Mouse (Mus musculus) myocyte (in vitro differentiated cells): ENCODE data around the gene Pitpnb.

ENCODE experiments used
- CEBPB ChIP-seq: IDR thresholded peaks from 2 replicates; pipeline ENCODE4 v1.6.1; 2011; ENCODE audit warnings: mild to moderate bottlenecking, moderate library complexity; ENCODE audit not compliant: poor library complexity, insufficient read depth, severe bottlenecking
- E2F4 ChIP-seq: IDR thresholded peaks from one replicate; pipeline ENCODE4 v1.6.1; 2011; ENCODE audit warnings: mild to moderate bottlenecking, control low read depth, moderate library complexity; ENCODE audit not compliant: insufficient read depth
- MYOD1 ChIP-seq, 3 experiments: IDR thresholded peaks; one replicate each; pipeline ENCODE4 v1.6.1; 2011; ENCODE audit warnings: control low read depth in 2 of 3, low read depth in 2 of 3, mild to moderate bottlenecking in 2 of 3, moderate library complexity in 1 of 3; ENCODE audit not compliant: insufficient read length in 2 of 3, control insufficient read depth in 1 of 3
- POLR2A ChIP-seq: IDR thresholded peaks from one replicate; pipeline ENCODE4 v1.6.1; 2011; ENCODE audit warnings: low read depth, mild to moderate bottlenecking, control low read depth, moderate library complexity; ENCODE audit not compliant: insufficient read length
- POLR2AphosphoS2 ChIP-seq: IDR thresholded peaks from one replicate; pipeline ENCODE4 v1.6.1; 2011; ENCODE audit warnings: low read depth, control low read depth; ENCODE audit not compliant: insufficient read length
- SRF ChIP-seq: IDR thresholded peaks from one replicate; pipeline ENCODE4 v1.6.1; 2011; ENCODE audit warnings: low read depth; ENCODE audit not compliant: control insufficient read depth, insufficient read length
- TCF12 ChIP-seq: IDR thresholded peaks from one replicate; pipeline ENCODE4 v1.6.1; 2011; ENCODE audit warnings: mild to moderate bottlenecking, control low read depth; ENCODE audit not compliant: poor library complexity, insufficient read depth, severe bottlenecking
- USF1 ChIP-seq: IDR thresholded peaks from one replicate; pipeline ENCODE4 v1.6.1; 2011; ENCODE audit warnings: low read depth, mild to moderate bottlenecking, control low read depth, moderate library complexity

DNA sequence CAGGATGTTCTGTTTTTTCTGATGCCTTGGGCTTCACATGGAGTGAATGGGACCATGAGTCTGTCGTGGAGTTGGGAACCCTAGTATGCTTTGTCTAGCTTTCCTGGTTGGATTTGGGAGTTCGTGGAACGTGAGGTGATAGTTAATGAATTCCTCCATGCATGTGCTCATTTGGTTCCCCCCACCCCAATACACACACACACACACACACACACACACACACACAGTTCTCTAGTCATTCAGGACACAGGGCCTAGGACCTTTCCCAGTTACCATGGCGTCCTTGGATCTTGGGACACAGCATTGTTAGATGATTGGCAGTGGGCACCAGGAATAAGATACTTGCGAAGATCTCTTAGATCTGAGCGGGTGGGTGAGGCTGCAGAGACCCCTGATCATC is 98.3 kb downstream of the Pitpnb start:
- TF ChIP-seq CEBPB (no peak), POLR2A (no peak), MYOD1 (IDR thresholded peaks at IDR 0.05; ENCODE audit: control insufficient read depth in 1 of 3, insufficient read length in 2 of 3, low read depth in 2 of 3) (no peak), SRF (no peak), POLR2AphosphoS2 (no peak), USF1 (no peak), E2F4 (no peak), TCF12 (no peak)
